Mouse (Mus musculus): Measurements from ENCODE around the gene Gucy1b1. TPM values are rescaled to one million over a fixed set of nuclear protein-coding genes. Genes with fewer than 3 reads are reported as not detected.

Gucy1b1 gene
- polyA plus RNA-seq, 1 experiment from 2014 or later: 9.7 TPM

DNA sequence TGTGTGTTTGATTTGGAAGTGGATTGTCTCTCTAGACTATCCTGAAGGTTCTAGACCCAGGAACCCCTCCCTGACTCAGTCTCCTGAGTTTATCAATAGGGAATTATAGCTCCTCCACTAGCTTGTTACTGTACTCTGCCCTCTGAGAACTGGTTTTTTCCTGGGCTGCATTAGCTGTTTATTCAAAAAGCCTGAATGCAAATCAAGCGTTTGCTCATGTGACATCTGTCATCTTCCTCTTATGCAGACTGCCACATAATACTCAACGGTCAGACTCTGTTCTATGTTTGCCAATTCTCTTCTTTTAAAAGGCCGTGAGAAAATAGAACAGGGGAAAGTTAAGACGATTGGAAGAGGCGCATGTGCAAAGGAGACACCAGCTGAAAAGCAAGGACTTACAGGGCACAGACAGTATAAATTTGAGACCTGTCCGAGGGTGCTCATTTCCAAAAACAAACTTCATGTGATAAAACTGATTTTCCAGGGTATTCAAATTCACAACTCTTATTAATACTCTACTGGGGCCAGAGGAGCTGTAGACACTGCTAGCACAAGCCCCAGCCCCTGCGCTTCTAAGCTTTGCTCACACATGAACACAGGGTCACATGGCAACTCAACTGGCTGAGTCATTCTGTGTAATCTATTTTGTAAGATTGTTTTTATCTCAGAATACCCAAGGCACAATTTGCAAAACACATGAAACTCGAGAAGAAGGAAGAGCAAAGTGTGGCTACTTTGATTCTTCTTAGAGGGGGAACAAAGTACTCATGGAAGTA, 91.2 kb downstream of the Gucy1b1 start:
- 83% methylated on average over 8 of the region's 8 CpGs for WGBS
- Histone ChIP-seq H3K9me3 (no peaks in the 10 kb centered on the region), H3K9ac (no peak overlapping the region), H3K4me1 (no peaks in the 10 kb centered on the region), H3K4me3 (no peak overlapping the region), H3K27me3 (no peaks in the 10 kb centered on the region), H3K4me2 (replicated peaks) (no peak overlapping the region), H3K36me3 (no peaks in the 10 kb centered on the region), H3K27ac (no peak overlapping the region)
- ATAC-seq (ENCODE audit: insufficient number of reproducible peaks, insufficient read depth, low FRiP score, low TSS enrichment): no peak

Small RNA genes lying within 50 kb of the gene (microRNA-seq; reads per million reads assigned to microRNA genes)
- not detected for gene Mir7010

Other genes starting within 250 kb of the Gucy1b1 start
- gene Ctso, start 142.1 kb downstream of the Gucy1b1 start, polyA plus RNA-seq (2016; fragmentation: Nextera tagmentation; extraction: Ambion mirVana): 8.1 TPM in 2 replicates
- gene Tdo2, start 98.5 kb downstream of the Gucy1b1 start, polyA plus RNA-seq (2016; fragmentation: Nextera tagmentation; extraction: Ambion mirVana): 0.09 TPM in 1 of 2 replicates, not detected in the other
- not detected in 2 replicates for gene Asic5, start 92.4 kb downstream of the Gucy1b1 start, polyA plus RNA-seq (2016; fragmentation: Nextera tagmentation; extraction: Ambion mirVana)
- gene Gucy1a1, start 71.1 kb upstream of the Gucy1b1 start, polyA plus RNA-seq (2016; fragmentation: Nextera tagmentation; extraction: Ambion mirVana): 5.3 and 6.3 TPM in 2 replicates